Mouse (Mus musculus) megakaryocyte, embryonic 14.5 days (primary cell): ENCODE data around the gene Npepps.

Experiments used
- FLI1 ChIP-seq: IDR thresholded peaks from 2 replicates; pipeline ENCODE4 v1.6.1; 2012; ENCODE audit warnings: low read length, inconsistent platforms, mixed read lengths
- GATA1 ChIP-seq: IDR thresholded peaks from 3 replicates; pipeline ENCODE4 v1.6.1; 2012; ENCODE audit warnings: mixed read lengths, low read length, inconsistent platforms, borderline replicate concordance

- TF ChIP-seq GATA1 (no peak), FLI1 (no peak)
Measured at GRCm38 (mm10) chr11:97241321-97241720, 39.1 kb downstream of the Npepps start.
